Mouse (Mus musculus): ENCODE measurements around the gene Gss. TPM values are rescaled to one million over a fixed set of nuclear protein-coding genes. Genes with fewer than 3 reads are reported as not detected.
"Not testable (repeated sequence)": the region's sequence is repeated elsewhere in the genome, so short reads cannot be mapped to it uniquely, and the experiment has no call there.

Gss gene
- polyA plus RNA-seq, 1 experiment: 18.4 TPM

GRCm38 (mm10) chr2:155623996-155624395, 31.4 kb upstream of the Gss start:
- H3K27ac ChIP-seq (ENCODE audit: insufficient read depth, low read length): no peak overlapping the region
- no peak overlapping the region for H3K4me3 ChIP-seq (ENCODE audit: insufficient read depth, low read length)
- TF ChIP-seq CTCF (IDR thresholded peaks at IDR 0.05; ENCODE audit: extremely low read depth, insufficient read depth, low read length): no peak
- no peak for TF ChIP-seq POLR2A (IDR thresholded peaks at IDR 0.05; ENCODE audit: extremely low read depth, insufficient read depth, low read length)
- peaks cover 2% of the 10 kb centered on the region for H3K4me1 ChIP-seq (ENCODE audit: control insufficient read depth, insufficient read depth, low read length)

- H3K4me3 ChIP-seq (ENCODE audit: insufficient read depth, low read length): no peak overlapping the region
- H3K4me1 ChIP-seq (ENCODE audit: control insufficient read depth, insufficient read depth, low read length): no peaks in the 10 kb centered on the region
- TF ChIP-seq POLR2A (IDR thresholded peaks at IDR 0.05; ENCODE audit: extremely low read depth, insufficient read depth, low read length) (no peak), CTCF (IDR thresholded peaks at IDR 0.05; ENCODE audit: extremely low read depth, insufficient read depth, low read length) (no peak)
- H3K27ac ChIP-seq (ENCODE audit: insufficient read depth, low read length): no peak overlapping the region
These were observed 30.0 kb upstream of the Gss start for GRCm38 (mm10) chr2:155622606-155623005.

GRCm38 (mm10) chr2:155619817-155620216, 27.2 kb upstream of the Gss start:
- TF ChIP-seq CTCF (IDR thresholded peaks at IDR 0.05; ENCODE audit: extremely low read depth, insufficient read depth, low read length) (peak; percentile 73), POLR2A (IDR thresholded peaks at IDR 0.05; ENCODE audit: extremely low read depth, insufficient read depth, low read length) (no peak)
- H3K27ac ChIP-seq (ENCODE audit: insufficient read depth, low read length): no peak overlapping the region
- no peaks in the 10 kb centered on the region for H3K4me1 ChIP-seq (ENCODE audit: control insufficient read depth, insufficient read depth, low read length)
- no peak overlapping the region for H3K4me3 ChIP-seq (ENCODE audit: insufficient read depth, low read length)

GRCm38 (mm10) chr2:155616971-155617370, 24.4 kb upstream of the Gss start:
- Histone ChIP-seq H3K27ac (ENCODE audit: insufficient read depth, low read length) (no peak overlapping the region), H3K4me1 (ENCODE audit: control insufficient read depth, insufficient read depth, low read length) (no peaks in the 10 kb centered on the region), H3K4me3 (ENCODE audit: insufficient read depth, low read length) (no peak overlapping the region)
- no peak for TF ChIP-seq CTCF (IDR thresholded peaks at IDR 0.05; ENCODE audit: extremely low read depth, insufficient read depth, low read length)
- no peak for TF ChIP-seq POLR2A (IDR thresholded peaks at IDR 0.05; ENCODE audit: extremely low read depth, insufficient read depth, low read length)

- Histone ChIP-seq H3K4me3 (ENCODE audit: insufficient read depth, low read length) (no peak overlapping the region), H3K4me1 (ENCODE audit: control insufficient read depth, insufficient read depth, low read length) (no peaks in the 10 kb centered on the region), H3K27ac (ENCODE audit: insufficient read depth, low read length) (no peak overlapping the region)
- TF ChIP-seq POLR2A (IDR thresholded peaks at IDR 0.05; ENCODE audit: extremely low read depth, insufficient read depth, low read length) (no peak), CTCF (IDR thresholded peaks at IDR 0.05; ENCODE audit: extremely low read depth, insufficient read depth, low read length) (no peak)
These were observed 21.3 kb upstream of the Gss start for GRCm38 (mm10) chr2:155613953-155614352.

GRCm38 (mm10) chr2:155613326-155613755, 20.7 kb upstream of the Gss start:
- Histone ChIP-seq H3K4me3 (ENCODE audit: insufficient read depth, low read length) (peak overlapping the region; percentile 41), H3K27ac (ENCODE audit: insufficient read depth, low read length) (no peak overlapping the region), H3K4me1 (ENCODE audit: control insufficient read depth, insufficient read depth, low read length) (no peaks in the 10 kb centered on the region)
- peak; percentile 77; the same call in 1 of the 2 replicates for TF ChIP-seq POLR2A (IDR thresholded peaks at IDR 0.05; ENCODE audit: extremely low read depth, insufficient read depth, low read length)
- no peak for TF ChIP-seq CTCF (IDR thresholded peaks at IDR 0.05; ENCODE audit: extremely low read depth, insufficient read depth, low read length)

GRCm38 (mm10) chr2:155611834-155612550, 19.4 kb upstream of the Gss start:
- Histone ChIP-seq H3K4me3 (ENCODE audit: insufficient read depth, low read length) (no peak overlapping the region), H3K27ac (ENCODE audit: insufficient read depth, low read length) (no peak overlapping the region), H3K4me1 (ENCODE audit: control insufficient read depth, insufficient read depth, low read length) (no peaks in the 10 kb centered on the region)
- TF ChIP-seq POLR2A (IDR thresholded peaks at IDR 0.05; ENCODE audit: extremely low read depth, insufficient read depth, low read length) (no peak), CTCF (IDR thresholded peaks at IDR 0.05; ENCODE audit: extremely low read depth, insufficient read depth, low read length) (no peak)

GRCm38 (mm10) chr2:155610978-155611377, 18.4 kb upstream of the Gss start, which contains the start of gene Myh7b:
Gene Myh7b, plus strand, starts transcription at chr2:155611212.
- no peak within 1 kb of the TSS for H3K27ac ChIP-seq (ENCODE audit: insufficient read depth, low read length)
- H3K4me1 ChIP-seq (ENCODE audit: control insufficient read depth, insufficient read depth, low read length): peaks cover 1% of the 10 kb centered on the region; the same call in 1 of the 2 replicates
- TF ChIP-seq CTCF (IDR thresholded peaks at IDR 0.05; ENCODE audit: extremely low read depth, insufficient read depth, low read length): no peak
- no peak for TF ChIP-seq POLR2A (IDR thresholded peaks at IDR 0.05; ENCODE audit: extremely low read depth, insufficient read depth, low read length)
- H3K4me3 ChIP-seq (ENCODE audit: insufficient read depth, low read length): no peak within 1 kb of the TSS

GRCm38 (mm10) chr2:155606360-155606759, 13.8 kb upstream of the Gss start:
- Histone ChIP-seq H3K27ac (ENCODE audit: insufficient read depth, low read length) (no peak overlapping the region), H3K4me3 (ENCODE audit: insufficient read depth, low read length) (no peak overlapping the region), H3K4me1 (ENCODE audit: control insufficient read depth, insufficient read depth, low read length) (peaks cover 1% of the 10 kb centered on the region; the same call in 1 of the 2 replicates)
- 0 out of 2 replicates have a peak, but pooled peaks have one; percentile 9 for TF ChIP-seq CTCF (IDR thresholded peaks at IDR 0.05; ENCODE audit: extremely low read depth, insufficient read depth, low read length)
- no peak for TF ChIP-seq POLR2A (IDR thresholded peaks at IDR 0.05; ENCODE audit: extremely low read depth, insufficient read depth, low read length)

GRCm38 (mm10) chr2:155605236-155605589, 12.6 kb upstream of the Gss start:
- not testable (repeated sequence) for H3K27ac ChIP-seq (ENCODE audit: insufficient read depth, low read length)

More at GRCm38 (mm10) chr2:155605236-155605589, 12.6 kb upstream of the Gss start:
- not testable (repeated sequence) for H3K4me3 ChIP-seq (ENCODE audit: insufficient read depth, low read length); H3K4me1 ChIP-seq (ENCODE audit: control insufficient read depth, insufficient read depth, low read length)

Data from cortical plate, adult 2 months (tissue).